Mouse (Mus musculus): ENCODE measurements around the gene Itgb4. TPM values are rescaled to one million over a fixed set of nuclear protein-coding genes. Genes with fewer than 3 reads are reported as not detected.

The Itgb4 gene
- polyA plus RNA-seq, 1 experiment from 2014 or later: not detected

GRCm38 (mm10) chr11:115956453-115956852 is 18.1 kb upstream of the Itgb4 start:
- 90% methylated on average over 4 of the region's 4 CpGs for WGBS (ENCODE audit: missing documents)
- peaks cover 68% of the 10 kb centered on the region for H3K36me3 ChIP-seq (ENCODE audit: inconsistent target)
- no peak overlapping the region for H3K4me3 ChIP-seq (ENCODE audit: inconsistent target)
- no peaks in the 10 kb centered on the region for H3K79me2 ChIP-seq (ENCODE audit: inconsistent target)
- no peak overlapping the region for H3K27ac ChIP-seq

- WGBS (ENCODE audit: missing documents): 96% methylated on average over 6 of the region's 7 CpGs
- no peak overlapping the region for H3K4me3 ChIP-seq (ENCODE audit: inconsistent target)
- no peaks in the 10 kb centered on the region for H3K79me2 ChIP-seq (ENCODE audit: inconsistent target)
- no peak overlapping the region for H3K27ac ChIP-seq
- peaks cover 68% of the 10 kb centered on the region for H3K36me3 ChIP-seq (ENCODE audit: inconsistent target)
Observed at GRCm38 (mm10) chr11:115957971-115958370, 16.5 kb upstream of the Itgb4 start.

GRCm38 (mm10) chr11:115959018-115959417 is 15.5 kb upstream of the Itgb4 start:
- H3K27ac ChIP-seq: no peak overlapping the region
- H3K36me3 ChIP-seq (ENCODE audit: inconsistent target): peaks cover 70% of the 10 kb centered on the region
- H3K4me3 ChIP-seq (ENCODE audit: inconsistent target): no peak overlapping the region
- no peaks in the 10 kb centered on the region for H3K79me2 ChIP-seq (ENCODE audit: inconsistent target)
- WGBS (ENCODE audit: missing documents): 93% methylated on average over 9 of the region's 9 CpGs

GRCm38 (mm10) chr11:115962651-115963412 is 11.7 kb upstream of the Itgb4 start:
- Histone ChIP-seq H3K27ac (no peak overlapping the region), H3K79me2 (ENCODE audit: inconsistent target) (no peaks in the 10 kb centered on the region), H3K36me3 (ENCODE audit: inconsistent target) (peaks cover 62% of the 10 kb centered on the region), H3K4me3 (ENCODE audit: inconsistent target) (no peak overlapping the region)
- 96% methylated on average over 9 of the region's 9 CpGs for WGBS (ENCODE audit: missing documents)

DNA sequence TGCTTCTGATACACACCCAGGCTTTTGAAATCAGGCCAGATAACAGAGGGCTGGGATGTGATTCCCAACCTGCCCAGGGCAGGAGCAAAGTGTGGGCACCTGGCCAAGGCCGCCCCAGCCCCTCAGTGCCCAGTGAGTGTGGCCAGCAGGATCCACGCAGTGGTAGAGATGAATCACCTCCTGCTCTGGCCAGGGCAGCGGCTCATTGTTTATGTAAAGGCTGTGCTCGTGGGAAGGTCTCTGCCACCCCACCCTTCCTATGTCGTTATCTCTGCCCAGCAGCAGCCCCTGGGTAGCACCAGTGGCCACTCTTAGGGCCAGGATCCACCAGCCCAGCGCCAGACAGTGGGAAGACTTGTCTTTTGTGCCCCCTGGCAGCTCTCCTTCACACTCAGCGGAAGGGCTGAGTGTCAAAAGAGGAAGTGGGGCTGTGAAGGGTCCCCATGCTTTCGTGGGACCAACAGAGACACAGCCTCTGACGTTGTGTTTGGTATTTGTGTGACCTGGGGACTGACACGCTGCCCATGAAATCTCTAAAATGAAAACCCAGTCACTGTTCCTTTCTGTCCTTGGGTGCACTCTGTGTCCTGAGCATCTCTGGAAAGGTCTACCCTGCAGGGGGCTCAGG is 9.4 kb upstream of the Itgb4 start:
- Histone ChIP-seq H3K27ac (no peak overlapping the region), H3K4me3 (ENCODE audit: inconsistent target) (no peak overlapping the region), H3K79me2 (ENCODE audit: inconsistent target) (no peaks in the 10 kb centered on the region), H3K36me3 (ENCODE audit: inconsistent target) (peaks cover 52% of the 10 kb centered on the region)
- 44% methylated on average over 10 of the region's 10 CpGs for WGBS (ENCODE audit: missing documents)

DNA sequence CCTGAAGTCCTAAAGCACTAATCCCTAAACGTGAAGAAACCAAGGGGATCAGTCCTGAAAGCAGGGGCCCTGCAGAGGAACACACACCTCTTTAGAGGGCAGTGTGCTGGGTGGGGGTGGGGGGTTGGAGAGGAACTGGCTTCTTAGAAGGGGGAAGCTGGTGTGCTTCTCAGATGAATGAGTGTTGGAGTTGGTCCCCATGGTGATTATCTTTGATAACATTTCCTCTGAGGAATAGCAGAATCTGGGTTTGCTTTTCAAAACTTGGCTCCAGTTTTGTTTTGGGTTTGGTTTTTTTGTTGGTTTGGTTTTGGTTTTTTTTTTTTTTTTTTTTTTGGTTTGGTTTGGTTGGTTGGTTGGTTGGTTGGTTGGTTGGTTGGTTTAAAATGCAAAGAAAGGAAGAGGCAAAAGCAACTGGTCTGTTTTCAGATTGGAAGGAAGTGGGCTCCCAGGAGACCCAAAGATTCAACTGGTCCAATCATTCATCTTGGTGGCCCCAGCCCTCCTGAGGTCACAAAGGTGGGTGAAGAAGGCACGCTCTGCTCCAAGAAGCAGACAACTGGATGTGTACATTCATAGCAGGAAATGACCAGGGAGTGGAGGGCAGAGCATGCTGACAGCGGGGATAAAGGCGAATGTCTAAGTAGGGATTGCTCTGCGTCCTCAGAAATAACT is 5.6 kb upstream of the Itgb4 start:
- 58% methylated on average over 5 of the region's 5 CpGs for WGBS (ENCODE audit: missing documents)
- Histone ChIP-seq H3K36me3 (ENCODE audit: inconsistent target) (peaks cover 14% of the 10 kb centered on the region), H3K27ac (no peak overlapping the region), H3K79me2 (ENCODE audit: inconsistent target) (no peaks in the 10 kb centered on the region), H3K4me3 (ENCODE audit: inconsistent target) (no peak overlapping the region)

DNA sequence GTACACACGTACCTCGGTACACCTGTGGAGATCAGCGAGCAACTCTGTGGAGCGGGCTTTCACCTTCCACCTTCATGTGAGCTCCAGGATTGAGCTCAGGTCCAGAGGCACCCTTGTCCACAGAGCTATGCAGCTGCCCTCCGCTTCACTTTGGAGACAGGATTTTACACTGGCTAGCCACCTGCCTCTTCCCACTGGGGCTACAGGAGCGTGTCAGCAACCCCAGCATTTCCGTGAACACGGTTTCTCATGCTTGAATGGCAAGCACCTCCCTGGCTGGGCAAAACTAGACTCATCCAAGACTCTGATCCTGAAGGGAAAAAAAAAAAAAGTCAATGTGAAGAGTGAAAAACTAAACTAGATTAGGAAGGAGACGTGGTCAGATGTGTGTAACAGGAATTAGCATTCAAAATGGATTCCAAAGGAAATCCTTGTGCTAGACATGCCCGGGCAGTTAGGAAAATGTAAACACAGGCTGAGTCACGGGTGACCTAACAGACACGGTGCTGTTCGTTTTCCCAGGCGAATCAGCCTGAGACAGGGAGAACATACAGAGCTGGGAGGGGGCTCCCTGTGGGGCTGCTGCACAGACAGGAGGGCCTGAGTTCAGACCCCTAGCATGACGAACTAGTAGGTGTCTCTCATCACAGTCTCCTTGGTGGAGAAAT is 4.4 kb upstream of the Itgb4 start:
- Histone ChIP-seq H3K4me3 (ENCODE audit: inconsistent target) (no peak overlapping the region), H3K27ac (no peak overlapping the region), H3K36me3 (ENCODE audit: inconsistent target) (peaks cover 2% of the 10 kb centered on the region), H3K79me2 (ENCODE audit: inconsistent target) (no peaks in the 10 kb centered on the region)
- 88% methylated on average over 15 of the region's 15 CpGs for WGBS (ENCODE audit: missing documents)

GRCm38 (mm10) chr11:115971016-115971415 is 3.5 kb upstream of the Itgb4 start:
- Histone ChIP-seq H3K36me3 (ENCODE audit: inconsistent target) (no peaks in the 10 kb centered on the region), H3K79me2 (ENCODE audit: inconsistent target) (no peaks in the 10 kb centered on the region), H3K4me3 (ENCODE audit: inconsistent target) (no peak overlapping the region), H3K27ac (no peak overlapping the region)
- 96% methylated on average over 6 of the region's 6 CpGs for WGBS (ENCODE audit: missing documents)

DNA sequence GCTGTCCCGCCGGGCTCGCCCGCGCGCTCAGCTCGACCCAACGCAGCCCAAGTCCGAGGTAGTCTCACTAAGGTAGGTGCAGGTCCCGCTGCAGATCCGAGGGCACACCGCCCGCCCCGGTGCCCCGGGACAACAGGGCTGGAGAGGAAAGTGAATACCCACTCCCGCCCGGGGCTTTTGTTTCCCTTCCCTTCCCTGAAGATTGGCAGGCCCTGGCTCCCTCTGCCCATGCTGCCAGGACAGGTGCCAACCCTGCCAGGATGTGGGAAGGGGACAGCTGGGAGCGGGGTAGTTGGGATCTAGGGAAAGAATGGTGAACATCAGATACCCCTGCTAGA is 543 bp downstream of the Itgb4 start:
- Histone ChIP-seq H3K27ac (no peak overlapping the region), H3K36me3 (ENCODE audit: inconsistent target) (no peaks in the 10 kb centered on the region), H3K79me2 (ENCODE audit: inconsistent target) (no peaks in the 10 kb centered on the region), H3K4me3 (ENCODE audit: inconsistent target) (no peak overlapping the region)
- 7% methylated on average over 18 of the region's 18 CpGs for WGBS (ENCODE audit: missing documents)

- 53% methylated on average over 12 of the region's 12 CpGs for WGBS (ENCODE audit: missing documents)
- H3K4me3 ChIP-seq (ENCODE audit: inconsistent target): no peak overlapping the region
Observed at GRCm38 (mm10) chr11:115975544-115975943, 1.0 kb downstream of the Itgb4 start.

DNA sequence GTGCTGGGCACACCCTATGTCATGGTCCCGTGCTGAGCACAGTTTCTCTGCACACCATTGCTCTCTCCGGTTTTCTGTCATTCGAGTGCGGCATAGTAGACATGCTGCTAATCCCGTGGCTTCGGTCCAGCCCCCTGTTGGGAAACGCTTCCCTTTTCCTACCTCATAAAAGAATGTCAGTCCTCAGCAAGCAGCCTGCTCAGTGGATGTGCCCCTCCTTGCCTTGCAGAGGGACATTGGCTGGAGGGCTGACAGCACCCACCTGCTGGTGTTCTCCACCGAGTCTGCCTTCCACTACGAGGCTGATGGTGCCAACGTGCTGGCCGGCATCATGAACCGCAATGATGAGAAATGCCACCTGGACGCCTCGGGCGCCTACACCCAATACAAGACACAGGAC is 8.0 kb downstream of the Itgb4 start:
- WGBS (ENCODE audit: missing documents): 98% methylated on average over 14 of the region's 15 CpGs
- Histone ChIP-seq H3K79me2 (ENCODE audit: inconsistent target) (no peaks in the 10 kb centered on the region), H3K36me3 (ENCODE audit: inconsistent target) (no peaks in the 10 kb centered on the region), H3K4me3 (ENCODE audit: inconsistent target) (no peak overlapping the region), H3K27ac (no peak overlapping the region)

More at GRCm38 (mm10) chr11:115975544-115975943, 1.0 kb downstream of the Itgb4 start:
- H3K36me3 ChIP-seq (ENCODE audit: inconsistent target): no peaks in the 10 kb centered on the region
- no peaks in the 10 kb centered on the region for H3K79me2 ChIP-seq (ENCODE audit: inconsistent target)
- H3K27ac ChIP-seq: no peak overlapping the region

GRCm38 (mm10) chr11:115983291-115983690 is 8.8 kb downstream of the Itgb4 start:
- no peaks in the 10 kb centered on the region for H3K36me3 ChIP-seq (ENCODE audit: inconsistent target)

GRCm38 (mm10) chr11:115989686-115990085 is 15.2 kb downstream of the Itgb4 start:
- Histone ChIP-seq H3K36me3 (ENCODE audit: inconsistent target) (no peaks in the 10 kb centered on the region), H3K4me3 (ENCODE audit: inconsistent target) (no peak overlapping the region)
- 68% methylated on average over 15 of the region's 15 CpGs for WGBS (ENCODE audit: missing documents)

More at GRCm38 (mm10) chr11:115983291-115983690, 8.8 kb downstream of the Itgb4 start:
- Histone ChIP-seq H3K79me2 (ENCODE audit: inconsistent target) (no peaks in the 10 kb centered on the region), H3K4me3 (ENCODE audit: inconsistent target) (no peak overlapping the region), H3K27ac (no peak overlapping the region)
- 94% methylated on average over 8 of the region's 8 CpGs for WGBS (ENCODE audit: missing documents)

DNA sequence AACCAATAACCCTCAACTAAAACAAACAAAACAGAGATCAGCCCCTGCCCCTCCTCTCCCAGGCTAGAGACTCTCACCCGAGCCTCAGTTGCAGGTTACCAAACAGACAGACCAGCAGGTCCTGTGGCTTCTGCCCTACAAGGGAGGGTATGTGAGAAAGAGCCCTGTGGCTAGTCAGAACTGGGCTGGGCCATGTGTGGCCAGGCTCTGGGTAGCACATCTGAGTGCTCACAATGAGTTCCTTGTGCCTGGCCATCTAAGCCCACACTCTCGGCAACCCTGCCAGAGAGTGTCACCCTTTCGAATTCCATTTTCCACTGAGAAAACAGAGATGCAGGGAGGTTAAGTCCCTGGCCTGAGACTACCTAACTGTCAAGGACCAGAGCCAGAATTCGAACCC is 17.6 kb downstream of the Itgb4 start:
- 81% methylated on average over 4 of the region's 4 CpGs for WGBS (ENCODE audit: missing documents)
- Histone ChIP-seq H3K36me3 (ENCODE audit: inconsistent target) (no peaks in the 10 kb centered on the region), H3K4me3 (ENCODE audit: inconsistent target) (no peak overlapping the region), H3K79me2 (ENCODE audit: inconsistent target) (no peaks in the 10 kb centered on the region), H3K27ac (no peak overlapping the region)

More at GRCm38 (mm10) chr11:115989686-115990085, 15.2 kb downstream of the Itgb4 start:
- H3K79me2 ChIP-seq (ENCODE audit: inconsistent target): no peaks in the 10 kb centered on the region
- H3K27ac ChIP-seq: no peak overlapping the region
